Mouse (Mus musculus) midbrain, embryonic 11.5 days (tissue): ENCODE data around the gene Fzd10. TPM values are rescaled to one million over a fixed set of nuclear protein-coding genes. Genes with fewer than 3 reads are reported as not detected.

ENCODE experiments used
- ATAC-seq: fragments of 200-750 bp; cut with Nextera tagmentation; 2 replicates; pipeline ENCODE4 v1.8.0; 2017; ENCODE audit warnings: moderate TSS enrichment, moderate library complexity; ENCODE audit not compliant: low FRiP score
- DNase-seq: peaks from one replicate; pipeline ENCODE4 v3.0.0; 2015; ENCODE audit warnings: low spot score; ENCODE audit errors: missing footprints
- H3K27ac ChIP-seq: fragments of 300-500 bp; sonication (generic); 2 replicates; pipeline ENCODE4 v1.5.1; 2014; ENCODE audit warnings: low read depth, low read length
- H3K27me3 ChIP-seq: fragments of 300-500 bp; sonication (generic); 2 replicates; pipeline ENCODE4 v1.6.1; 2014; ENCODE audit warnings: mild to moderate bottlenecking, low read length, moderate library complexity, mixed read lengths; ENCODE audit not compliant: control insufficient read depth, insufficient read depth
- H3K36me3 ChIP-seq: fragments of 300-500 bp; sonication (generic); 2 replicates; pipeline ENCODE4 v1.6.1; 2014; ENCODE audit warnings: mild to moderate bottlenecking, low read length, moderate library complexity, mixed read lengths; ENCODE audit not compliant: control insufficient read depth, insufficient read depth
- H3K4me1 ChIP-seq: fragments of 300-500 bp; sonication (generic); 2 replicates; pipeline ENCODE4 v1.6.1; 2014; ENCODE audit warnings: low read length; ENCODE audit not compliant: control insufficient read depth, insufficient read depth
- H3K4me2 ChIP-seq: fragments of 300-500 bp; sonication (generic); 2 replicates; pipeline ENCODE4 v1.6.1; 2014; ENCODE audit warnings: mild to moderate bottlenecking, moderate library complexity
- H3K4me3 ChIP-seq: fragments of 300-500 bp; sonication (generic); 2 replicates; pipeline ENCODE4 v1.5.1; 2014; ENCODE audit warnings: low read depth, low read length
- H3K9ac ChIP-seq: fragments of 300-500 bp; sonication (generic); 2 replicates; pipeline ENCODE4 v1.6.1; 2014; ENCODE audit warnings: low read length
- H3K9me3 ChIP-seq: fragments of 300-500 bp; sonication (generic); 2 replicates; pipeline ENCODE4 v1.6.1; 2016; ENCODE audit warnings: low read length; ENCODE audit not compliant: control insufficient read depth
- WGBS: fragments of 180-500 bp; shearing (Covaris S2); extraction: QIAGEN DNeasy Blood & Tissue Kit; methylation state at CpG from one replicate; pipeline ENCODE4 v1.1.7; 2014; 5-methylcytosine and 5-hydroxymethylcytosine counted together
- polyA plus RNA-seq: library from polyadenylated mRNA; unstranded; fragments of >200 nt; fragmentation: Nextera tagmentation; extraction: Ambion mirVana; gene quantifications from 2 replicates; pipeline ENCODE4 v1.2.1, GENCODE M21; 2014

The Fzd10 gene
- polyA plus RNA-seq, 1 experiment from 2014 or later, result 25.6 TPM

DNA sequence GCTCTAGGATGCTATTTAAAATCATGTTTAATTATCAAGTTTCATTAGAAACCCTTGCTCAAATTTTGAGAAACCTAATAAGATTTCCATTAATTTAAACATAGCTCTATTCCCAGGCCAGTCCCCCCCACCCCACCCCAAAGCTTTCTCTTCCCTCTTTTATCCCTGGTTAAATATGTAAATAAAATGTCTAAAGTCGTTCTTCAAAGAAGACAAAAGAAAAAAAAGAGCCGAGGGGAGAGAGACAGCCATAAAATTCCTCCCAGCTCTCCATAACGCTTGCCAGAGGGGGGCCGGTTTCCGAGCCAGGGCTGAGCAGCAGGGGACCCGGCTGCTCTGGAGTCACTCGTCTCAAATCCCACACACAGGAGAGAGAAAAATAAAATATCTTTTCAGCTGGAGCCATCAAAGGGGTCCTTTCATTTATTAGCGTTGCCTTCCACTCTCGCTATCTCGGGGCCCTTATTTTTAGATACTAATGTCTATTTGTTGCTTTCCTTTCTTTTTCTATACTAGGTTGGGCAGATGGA, 2.4 kb upstream of the Fzd10 start:
- under 1% methylated on average over 10 of the region's 10 CpGs for WGBS
- peaks cover 5% of the 10 kb centered on the region; the same call in 1 of the 2 replicates for H3K27me3 ChIP-seq
- peak overlapping the region; percentile 95 for H3K9ac ChIP-seq
- DNase-seq, result peak; percentile 90
- no peaks in the 10 kb centered on the region for H3K36me3 ChIP-seq
- peak overlapping the region; percentile 98 for H3K27ac ChIP-seq
- no peak for ATAC-seq
- H3K9me3 ChIP-seq, result no peaks in the 10 kb centered on the region
- H3K4me2 ChIP-seq, result peak overlapping the region; percentile 69
- peak overlapping the region; percentile 86 for H3K4me3 ChIP-seq
- H3K4me1 ChIP-seq, result peaks cover 42% of the 10 kb centered on the region

DNA sequence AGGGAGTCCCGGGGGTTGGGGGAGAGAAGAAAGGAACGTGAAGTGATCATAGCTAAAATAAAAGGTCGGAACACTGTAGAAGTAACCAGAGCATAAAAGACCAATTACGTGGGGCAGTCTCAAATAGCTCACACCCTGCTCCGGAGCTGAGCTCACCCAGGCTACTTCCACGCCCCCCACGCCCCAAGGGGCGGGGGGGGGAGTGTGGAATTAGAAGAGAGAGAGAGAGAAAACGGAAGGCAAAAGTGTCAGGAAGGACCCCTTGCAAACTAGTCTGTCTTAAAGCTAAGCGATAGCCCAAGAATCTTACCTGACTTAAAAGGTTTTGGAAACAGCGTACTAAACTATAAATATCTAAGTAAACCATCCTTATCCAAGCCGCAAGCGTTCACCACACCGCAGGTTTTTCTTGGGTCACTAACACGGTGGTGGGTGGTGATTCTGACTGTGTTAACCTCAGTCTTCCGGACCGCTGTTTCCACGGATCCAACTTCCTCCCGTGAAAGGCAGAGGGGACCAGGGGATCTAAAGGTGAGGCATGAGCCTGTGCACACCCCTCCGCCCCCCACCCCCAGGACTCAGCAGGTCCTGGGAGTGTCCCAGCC, 1.8 kb upstream of the Fzd10 start:
- Histone ChIP-seq H3K9me3 (no peaks in the 10 kb centered on the region), H3K27ac (peak overlapping the region; percentile 98), H3K4me1 (peaks cover 43% of the 10 kb centered on the region), H3K9ac (peak overlapping the region; percentile 95), H3K4me2 (peak overlapping the region; percentile 69), H3K4me3 (peak overlapping the region; percentile 86), H3K36me3 (no peaks in the 10 kb centered on the region), H3K27me3 (peaks cover 5% of the 10 kb centered on the region; the same call in 1 of the 2 replicates)
- peak; percentile 95 for DNase-seq
- ATAC-seq, result no peak
- WGBS, result 0% methylated on average over 20 of the region's 20 CpGs

- peaks cover 42% of the 10 kb centered on the region for H3K4me1 ChIP-seq
- peaks cover 5% of the 10 kb centered on the region; the same call in 1 of the 2 replicates for H3K27me3 ChIP-seq
- H3K9ac ChIP-seq, result peak overlapping the region; percentile 95
Measured at GRCm38 (mm10) chr5:128599365-128600071, 1.1 kb upstream of the Fzd10 start.

DNA sequence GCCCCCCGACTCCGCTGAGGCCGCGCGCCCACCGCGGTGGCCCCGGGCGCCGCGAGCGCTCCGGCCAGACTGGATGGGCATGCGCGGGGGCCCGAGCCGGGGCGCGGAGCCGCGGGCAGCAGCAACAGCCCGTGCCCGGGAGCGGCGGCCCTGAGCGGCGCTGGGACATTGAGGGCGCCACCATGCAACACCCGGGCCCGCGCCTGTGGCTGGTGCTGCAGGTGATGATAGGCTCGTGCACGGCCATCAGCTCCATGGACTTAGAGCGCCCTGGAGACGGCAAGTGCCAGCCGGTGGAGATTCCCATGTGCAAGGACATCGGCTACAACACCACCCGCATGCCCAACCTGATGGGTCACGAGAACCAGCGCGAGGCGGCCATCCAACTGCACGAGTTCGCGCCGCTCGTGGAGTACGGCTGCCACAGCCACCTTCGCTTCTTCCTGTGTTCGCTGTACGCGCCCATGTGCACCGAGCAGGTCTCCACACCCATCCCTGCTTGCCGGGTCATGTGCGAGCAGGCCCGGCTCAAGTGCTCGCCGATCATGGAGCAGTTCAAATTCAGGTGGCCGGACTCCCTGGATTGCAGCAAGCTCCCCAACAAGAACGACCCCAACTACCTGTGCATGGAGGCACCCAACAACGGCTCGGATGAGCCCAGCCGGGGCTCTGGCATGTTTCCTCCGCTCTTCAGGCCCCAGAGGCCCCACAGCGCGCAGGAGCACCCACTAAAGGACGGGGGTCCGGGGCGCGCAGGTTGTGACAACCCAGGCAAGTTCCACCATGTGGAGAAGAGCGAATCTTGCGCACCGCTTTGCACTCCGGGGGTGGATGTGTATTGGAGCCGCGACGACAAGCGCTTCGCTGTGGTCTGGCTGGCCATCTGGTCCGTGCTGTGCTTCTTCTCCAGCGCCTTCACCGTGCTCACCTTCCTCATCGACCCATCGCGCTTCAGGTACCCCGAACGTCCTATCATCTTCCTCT, 684 bp downstream of the Fzd10 start:
- H3K9me3 ChIP-seq, result no peaks in the 10 kb centered on the region
- DNase-seq (peak; percentile 95), ATAC-seq (peak; percentile 19)
- H3K27me3 ChIP-seq, result peaks cover 3% of the 10 kb centered on the region; the same call in 1 of the 2 replicates
- H3K27ac ChIP-seq, result peak overlapping the region; percentile 98
- peaks cover 33% of the 10 kb centered on the region for H3K4me1 ChIP-seq
- peak overlapping the region; percentile 69 for H3K4me2 ChIP-seq
- H3K4me3 ChIP-seq, result peak overlapping the region; percentile 86
- under 1% methylated on average over 86 of the region's 87 CpGs for WGBS
- H3K36me3 ChIP-seq, result no peaks in the 10 kb centered on the region
- peak overlapping the region; percentile 95 for H3K9ac ChIP-seq

More at GRCm38 (mm10) chr5:128599365-128600071, 1.1 kb upstream of the Fzd10 start:
- H3K9me3 ChIP-seq, result no peaks in the 10 kb centered on the region
- peak overlapping the region; percentile 98 for H3K27ac ChIP-seq
- ATAC-seq (peak; percentile 7; the same call in 1 of the 2 replicates), DNase-seq (peak; percentile 95)
- H3K4me2 ChIP-seq, result peak overlapping the region; percentile 69
- peak overlapping the region; percentile 86 for H3K4me3 ChIP-seq
- H3K36me3 ChIP-seq, result no peaks in the 10 kb centered on the region
- WGBS, result under 1% methylated on average over 28 of the region's 28 CpGs

DNA sequence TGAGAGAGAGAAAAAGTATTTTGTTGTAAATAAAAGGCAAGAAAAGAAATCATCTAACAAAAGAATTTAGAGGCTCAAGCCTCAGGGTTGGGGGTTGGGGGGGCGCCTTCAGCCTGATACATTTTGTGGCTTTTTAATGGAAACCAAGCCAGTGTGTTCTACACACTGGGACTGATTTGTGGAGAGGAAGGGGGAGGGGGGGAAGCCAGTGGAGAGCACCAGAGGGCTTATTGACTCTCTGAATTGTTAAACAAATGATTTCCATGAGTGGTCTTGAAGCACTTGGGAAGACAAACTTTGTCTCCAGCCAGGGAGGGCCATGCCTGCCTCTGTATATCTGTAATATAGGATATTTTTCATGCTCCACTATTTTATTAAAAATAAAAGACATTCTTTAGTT, 3.0 kb downstream of the Fzd10 start:
- peak overlapping the region; percentile 86 for H3K4me3 ChIP-seq
- WGBS, result 7% methylated on average over 1 of the region's 1 CpGs
- DNase-seq (no peak), ATAC-seq (no peak)
- peaks cover 28% of the 10 kb centered on the region for H3K4me1 ChIP-seq
- peak overlapping the region; percentile 95 for H3K9ac ChIP-seq
- H3K27ac ChIP-seq, result peak overlapping the region; percentile 7; the same call in 1 of the 2 replicates
- no peaks in the 10 kb centered on the region for H3K36me3 ChIP-seq
- peak overlapping the region; percentile 69 for H3K4me2 ChIP-seq
- H3K9me3 ChIP-seq, result no peaks in the 10 kb centered on the region
- peaks cover 3% of the 10 kb centered on the region; the same call in 1 of the 2 replicates for H3K27me3 ChIP-seq

- Histone ChIP-seq H3K4me3 (no peak overlapping the region), H3K27ac (no peak overlapping the region), H3K9ac (peak overlapping the region; percentile 9; the same call in 1 of the 2 replicates), H3K36me3 (no peaks in the 10 kb centered on the region), H3K4me2 (peak overlapping the region; percentile 10), H3K9me3 (no peaks in the 10 kb centered on the region), H3K27me3 (no peaks in the 10 kb centered on the region; the same call in 1 of the 2 replicates), H3K4me1 (peaks cover 25% of the 10 kb centered on the region)
- ATAC-seq (peak; percentile 41), DNase-seq (no peak)
- 5% methylated on average over 14 of the region's 14 CpGs for WGBS
Measured at GRCm38 (mm10) chr5:128606596-128606995, 6.0 kb downstream of the Fzd10 start.

DNA sequence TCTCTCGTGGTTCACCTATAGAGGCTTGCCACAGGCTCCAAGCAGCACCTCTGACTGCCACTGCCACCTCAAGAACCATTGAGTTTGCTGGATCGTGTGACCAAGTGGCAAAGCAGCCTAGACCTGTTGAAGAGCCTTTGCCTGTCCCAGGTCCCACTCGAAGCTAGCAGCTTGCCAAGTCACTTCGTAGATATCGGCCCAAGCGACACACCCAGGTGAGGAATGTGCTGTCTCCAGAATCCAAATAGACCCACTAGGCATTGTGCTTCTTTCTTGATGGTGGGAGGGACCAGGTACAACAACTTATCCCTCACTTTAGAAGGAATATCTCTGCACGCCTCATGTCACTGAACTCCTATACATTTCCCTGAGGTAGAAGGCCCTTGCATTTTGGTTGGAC, 8.4 kb downstream of the Fzd10 start:
- Histone ChIP-seq H3K9ac (no peak overlapping the region), H3K4me2 (no peak overlapping the region), H3K27ac (no peak overlapping the region), H3K27me3 (no peaks in the 10 kb centered on the region), H3K4me3 (no peak overlapping the region), H3K9me3 (no peaks in the 10 kb centered on the region), H3K4me1 (peaks cover 17% of the 10 kb centered on the region), H3K36me3 (no peaks in the 10 kb centered on the region)
- 91% methylated on average over 7 of the region's 7 CpGs for WGBS
- no peak for ATAC-seq
- DNase-seq, result no peak

GRCm38 (mm10) chr5:128617621-128618020, 17.0 kb downstream of the Fzd10 start:
- Histone ChIP-seq H3K4me3 (no peak overlapping the region), H3K9ac (no peak overlapping the region), H3K27me3 (no peaks in the 10 kb centered on the region), H3K4me1 (peaks cover 19% of the 10 kb centered on the region), H3K9me3 (no peaks in the 10 kb centered on the region), H3K4me2 (0 out of 2 replicates have a peak overlapping the region, but pooled peaks have one; percentile 13), H3K27ac (no peak overlapping the region), H3K36me3 (no peaks in the 10 kb centered on the region)
- DNase-seq (no peak), ATAC-seq (peak; percentile 33)
- 16% methylated on average over 9 of the region's 9 CpGs for WGBS
